Mouse (Mus musculus): ENCODE results near the gene Psmf1. TPM values are rescaled to one million over a fixed set of nuclear protein-coding genes. Genes with fewer than 3 reads are reported as not detected.

The Psmf1 gene
- 45.0 and 47.5 TPM in 2 replicates for polyA plus RNA-seq (2016; fragmentation: Nextera tagmentation; extraction: Ambion mirVana)

DNA sequence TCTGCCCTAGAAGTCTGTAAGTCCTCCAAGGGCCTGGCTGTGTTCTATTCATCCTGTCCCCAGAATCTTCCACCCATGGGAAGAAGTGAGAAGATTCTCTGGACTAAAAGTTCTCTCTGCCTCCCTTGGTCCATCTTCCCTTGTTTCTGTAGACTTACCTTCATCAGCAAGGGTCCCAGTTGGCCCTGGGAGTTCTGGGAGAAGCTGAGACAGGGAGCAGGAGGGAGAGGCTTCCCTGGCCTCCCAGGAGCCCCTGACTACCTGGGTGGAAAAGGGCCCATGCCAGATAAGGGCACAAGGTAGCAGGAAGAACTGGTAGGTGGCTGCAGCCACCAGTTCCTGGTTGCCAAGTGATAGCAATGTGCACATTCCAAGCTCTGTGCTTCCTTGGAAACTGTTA, at the start of gene Psmf1:
Gene Psmf1 (minus strand): TSS at position 342 of the 400 bp plus-strand sequence.
- no peak within 1 kb of the TSS for H3K4me3 ChIP-seq
- no peak within 1 kb of the TSS for H3K27ac ChIP-seq
- no peak within 1 kb of the TSS for H3K4me2 ChIP-seq (replicated peaks)
- H3K27me3 ChIP-seq = no peaks in the 10 kb centered on the region
- no peaks in the 10 kb centered on the region for H3K9me3 ChIP-seq
- ATAC-seq (ENCODE audit: insufficient number of reproducible peaks, insufficient read depth, low FRiP score, low TSS enrichment) = no peak
- H3K4me1 ChIP-seq = peaks cover 11% of the 10 kb centered on the region
- no peaks in the 10 kb centered on the region for H3K36me3 ChIP-seq
- H3K9ac ChIP-seq = no peak within 1 kb of the TSS

DNA sequence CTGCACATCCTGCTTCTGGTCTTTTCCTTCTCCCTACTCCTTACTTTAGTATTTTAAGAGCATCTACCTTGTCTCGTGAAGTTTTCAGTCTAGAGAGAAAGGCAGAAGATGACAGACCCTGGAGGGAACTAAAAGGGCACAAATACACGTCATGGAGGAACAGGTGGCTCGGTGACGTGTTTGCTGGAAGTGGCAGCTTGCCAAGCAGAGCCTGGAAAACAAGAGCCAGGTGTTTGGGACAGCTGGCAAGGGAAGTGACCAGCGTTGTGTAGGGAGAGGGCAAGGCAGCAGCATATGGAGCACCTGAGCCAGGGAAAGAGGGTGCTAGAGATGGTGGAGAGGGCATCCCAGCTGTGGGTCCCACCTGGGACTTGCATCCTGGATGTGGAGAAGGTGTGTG, 47.2 kb upstream of the Psmf1 start:
- Histone ChIP-seq H3K27ac (no peak overlapping the region), H3K9ac (no peak overlapping the region)
- 46% methylated on average over 5 of the region's 5 CpGs for WGBS

GRCm38 (mm10) chr2:151790169-151790568, 46.2 kb upstream of the Psmf1 start:
- Histone ChIP-seq H3K36me3 (no peaks in the 10 kb centered on the region), H3K27me3 (no peaks in the 10 kb centered on the region), H3K9me3 (no peaks in the 10 kb centered on the region), H3K4me3 (no peak overlapping the region), H3K27ac (no peak overlapping the region), H3K4me2 (replicated peaks) (no peak overlapping the region), H3K4me1 (peaks cover 5% of the 10 kb centered on the region; the same call in 1 of the 2 replicates), H3K9ac (no peak overlapping the region)
- ATAC-seq (ENCODE audit: insufficient number of reproducible peaks, insufficient read depth, low FRiP score, low TSS enrichment) = no peak
- WGBS = 26% methylated on average over 7 of the region's 7 CpGs

More for the DNA sequence above, 47.2 kb upstream of the Psmf1 start:
- H3K4me2 ChIP-seq (replicated peaks) = no peak overlapping the region
- H3K36me3 ChIP-seq = no peaks in the 10 kb centered on the region
- no peaks in the 10 kb centered on the region for H3K9me3 ChIP-seq
- no peak for ATAC-seq (ENCODE audit: insufficient number of reproducible peaks, insufficient read depth, low FRiP score, low TSS enrichment)
- peaks cover 5% of the 10 kb centered on the region; the same call in 1 of the 2 replicates for H3K4me1 ChIP-seq
- no peak overlapping the region for H3K4me3 ChIP-seq
- no peaks in the 10 kb centered on the region for H3K27me3 ChIP-seq

DNA sequence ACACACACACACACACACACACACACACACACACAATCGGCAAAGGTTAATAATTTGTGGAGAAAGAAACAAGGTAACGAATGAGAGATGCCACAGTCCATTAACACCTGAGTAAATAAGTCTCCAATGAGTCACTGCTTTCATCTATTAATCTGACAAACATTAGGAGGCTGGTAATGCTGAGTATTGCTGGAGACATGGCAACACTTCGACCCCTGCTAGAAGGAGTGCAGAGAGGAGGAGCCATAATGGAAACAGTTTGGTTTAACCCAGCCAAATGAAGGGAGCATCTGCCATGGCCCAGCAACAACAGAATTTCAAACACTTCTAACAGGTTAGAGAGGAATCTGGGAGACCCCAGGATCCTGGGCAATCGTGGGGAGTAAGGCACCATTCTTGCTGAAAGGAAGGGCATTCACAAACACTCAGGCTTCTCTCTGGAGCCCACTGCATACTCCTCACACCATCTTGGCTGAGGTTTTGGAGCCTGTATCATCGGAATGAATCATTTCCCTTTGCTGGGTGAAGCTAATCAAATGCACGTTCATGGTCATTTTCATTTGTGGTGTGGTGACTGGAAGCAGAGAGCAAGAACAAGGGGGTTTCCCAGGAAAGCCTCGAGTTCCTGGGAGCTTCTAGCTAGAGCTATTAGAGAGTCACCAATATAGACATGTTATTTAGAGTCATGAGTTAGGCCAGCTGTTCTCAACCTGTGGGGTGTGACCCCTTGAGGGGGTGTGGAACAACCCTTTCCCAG, 44.4 kb upstream of the Psmf1 start:
- peaks cover 5% of the 10 kb centered on the region; the same call in 1 of the 2 replicates for H3K4me1 ChIP-seq
- H3K27me3 ChIP-seq = no peaks in the 10 kb centered on the region
- 80% methylated on average over 7 of the region's 7 CpGs for WGBS
- no peak overlapping the region for H3K4me3 ChIP-seq
- no peak overlapping the region for H3K27ac ChIP-seq
- no peaks in the 10 kb centered on the region for H3K36me3 ChIP-seq
- H3K4me2 ChIP-seq (replicated peaks) = no peak overlapping the region
- no peak overlapping the region for H3K9ac ChIP-seq
- ATAC-seq (ENCODE audit: insufficient number of reproducible peaks, insufficient read depth, low FRiP score, low TSS enrichment) = no peak
- no peaks in the 10 kb centered on the region for H3K9me3 ChIP-seq

DNA sequence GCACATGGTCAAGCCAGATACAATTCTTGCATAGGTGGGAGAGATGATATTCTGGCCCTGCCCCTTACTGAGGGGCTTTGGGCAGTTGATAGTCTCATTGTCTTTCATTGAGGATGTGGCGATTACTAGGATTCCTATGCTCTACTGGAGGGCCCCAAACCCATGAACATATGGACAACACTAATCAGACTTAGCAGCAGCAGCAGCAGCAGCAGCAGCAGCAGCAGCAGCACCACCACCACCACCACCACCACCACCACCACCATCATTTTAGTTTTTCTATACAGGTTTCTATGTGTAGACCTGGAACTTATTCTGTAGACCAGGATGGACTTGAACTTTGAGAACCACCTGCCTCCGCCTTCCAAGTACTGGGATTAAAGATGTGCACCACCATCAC, 39.5 kb upstream of the Psmf1 start:
- no peak for ATAC-seq (ENCODE audit: insufficient number of reproducible peaks, insufficient read depth, low FRiP score, low TSS enrichment)
- no peaks in the 10 kb centered on the region for H3K9me3 ChIP-seq
- no peak overlapping the region for H3K9ac ChIP-seq
- no peaks in the 10 kb centered on the region for H3K4me1 ChIP-seq
- H3K27me3 ChIP-seq = no peaks in the 10 kb centered on the region
- H3K27ac ChIP-seq = no peak overlapping the region
- WGBS = 87% methylated on average over 2 of the region's 2 CpGs
- no peaks in the 10 kb centered on the region for H3K36me3 ChIP-seq
- no peak overlapping the region for H3K4me2 ChIP-seq (replicated peaks)
- H3K4me3 ChIP-seq = no peak overlapping the region

DNA sequence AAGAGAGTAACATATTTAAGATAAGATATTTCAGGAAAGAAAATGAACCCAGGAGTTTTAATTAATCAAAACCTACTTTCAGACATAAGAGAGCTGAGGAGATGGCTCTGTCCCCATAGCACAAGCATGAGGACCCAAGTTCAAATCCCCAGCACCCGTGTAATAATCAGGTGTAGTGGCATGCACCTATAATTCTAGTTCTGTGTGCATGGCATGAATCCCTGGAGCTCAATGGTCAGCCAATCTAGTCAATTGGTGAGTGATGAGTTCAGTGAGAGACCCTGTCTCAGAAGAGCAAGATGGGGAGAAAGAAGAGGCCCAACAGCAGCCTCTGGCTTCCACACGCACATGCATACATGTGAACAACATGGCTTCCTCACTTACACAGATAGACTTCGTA, 33.4 kb upstream of the Psmf1 start:
- Histone ChIP-seq H3K27me3 (0 out of 2 replicates have a peak, but pooled peaks cover 5% of the 10 kb centered on the region), H3K36me3 (no peaks in the 10 kb centered on the region), H3K27ac (no peak overlapping the region), H3K4me2 (replicated peaks) (no peak overlapping the region), H3K9ac (no peak overlapping the region), H3K4me3 (no peak overlapping the region), H3K9me3 (no peaks in the 10 kb centered on the region), H3K4me1 (peaks cover 6% of the 10 kb centered on the region; the same call in 1 of the 2 replicates)
- 88% methylated on average over 3 of the region's 3 CpGs for WGBS
- no peak for ATAC-seq (ENCODE audit: insufficient number of reproducible peaks, insufficient read depth, low FRiP score, low TSS enrichment)

DNA sequence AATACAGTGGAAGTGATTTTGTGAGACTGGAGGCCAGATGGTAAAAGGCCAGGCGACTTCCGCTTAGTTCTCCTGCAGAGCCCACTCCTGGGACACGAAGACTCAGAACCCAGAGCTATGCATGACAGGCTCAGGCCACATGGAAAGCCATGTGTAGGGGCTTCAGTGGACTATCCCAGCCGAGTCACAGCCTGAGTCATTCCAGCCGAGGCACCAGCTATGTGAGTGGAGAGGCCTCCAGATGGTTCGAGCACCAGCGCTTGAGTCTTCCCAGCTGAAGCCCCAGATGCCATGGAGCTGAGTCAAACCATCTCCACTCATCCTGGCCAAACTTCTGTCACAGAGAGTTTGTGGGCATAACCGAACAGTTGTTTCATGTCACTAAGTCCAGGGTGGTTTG, 29.5 kb upstream of the Psmf1 start:
- Histone ChIP-seq H3K27me3 (0 out of 2 replicates have a peak, but pooled peaks cover 5% of the 10 kb centered on the region), H3K36me3 (no peaks in the 10 kb centered on the region), H3K4me3 (no peak overlapping the region), H3K9ac (no peak overlapping the region), H3K4me2 (replicated peaks) (no peak overlapping the region), H3K27ac (no peak overlapping the region), H3K9me3 (no peaks in the 10 kb centered on the region), H3K4me1 (peaks cover 6% of the 10 kb centered on the region; the same call in 1 of the 2 replicates)
- WGBS = 84% methylated on average over 8 of the region's 8 CpGs
- no peak for ATAC-seq (ENCODE audit: insufficient number of reproducible peaks, insufficient read depth, low FRiP score, low TSS enrichment)

GRCm38 (mm10) chr2:151772169-151772568, 28.2 kb upstream of the Psmf1 start:
- Histone ChIP-seq H3K27ac (no peak overlapping the region), H3K27me3 (0 out of 2 replicates have a peak, but pooled peaks cover 5% of the 10 kb centered on the region), H3K4me2 (replicated peaks) (no peak overlapping the region), H3K4me1 (peaks cover 6% of the 10 kb centered on the region; the same call in 1 of the 2 replicates), H3K4me3 (no peak overlapping the region), H3K9ac (no peak overlapping the region), H3K9me3 (no peaks in the 10 kb centered on the region), H3K36me3 (no peaks in the 10 kb centered on the region)
- 84% methylated on average over 4 of the region's 4 CpGs for WGBS
- no peak for ATAC-seq (ENCODE audit: insufficient number of reproducible peaks, insufficient read depth, low FRiP score, low TSS enrichment)

DNA sequence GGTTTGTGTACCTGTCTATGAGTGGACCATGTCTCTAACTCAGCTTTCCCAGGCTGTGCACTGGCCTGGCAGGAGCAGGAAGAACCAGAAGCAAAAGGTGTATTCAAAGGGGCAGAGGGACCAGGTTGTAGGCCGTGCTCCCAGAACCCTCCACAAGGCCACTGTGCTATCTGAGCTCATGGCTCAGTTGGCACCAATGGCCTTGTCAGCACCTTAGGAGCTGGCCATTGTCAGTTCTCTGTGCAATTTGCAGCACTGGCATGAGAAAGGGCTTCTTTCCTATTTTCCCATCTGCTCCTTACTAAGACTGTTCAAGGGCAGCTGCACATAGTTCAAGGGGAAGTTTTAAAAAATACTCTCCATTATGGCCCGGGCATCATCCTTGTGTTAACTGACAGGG, 20.6 kb upstream of the Psmf1 start:
- H3K4me3 ChIP-seq = no peak overlapping the region
- peaks cover 4% of the 10 kb centered on the region; the same call in 1 of the 2 replicates for H3K27me3 ChIP-seq
- no peaks in the 10 kb centered on the region for H3K4me1 ChIP-seq
- no peak for ATAC-seq (ENCODE audit: insufficient number of reproducible peaks, insufficient read depth, low FRiP score, low TSS enrichment)
- 87% methylated on average over 2 of the region's 2 CpGs for WGBS
- no peak overlapping the region for H3K9ac ChIP-seq
- no peaks in the 10 kb centered on the region for H3K36me3 ChIP-seq
- no peak overlapping the region for H3K4me2 ChIP-seq (replicated peaks)
- H3K27ac ChIP-seq = no peak overlapping the region
- H3K9me3 ChIP-seq = no peaks in the 10 kb centered on the region

DNA sequence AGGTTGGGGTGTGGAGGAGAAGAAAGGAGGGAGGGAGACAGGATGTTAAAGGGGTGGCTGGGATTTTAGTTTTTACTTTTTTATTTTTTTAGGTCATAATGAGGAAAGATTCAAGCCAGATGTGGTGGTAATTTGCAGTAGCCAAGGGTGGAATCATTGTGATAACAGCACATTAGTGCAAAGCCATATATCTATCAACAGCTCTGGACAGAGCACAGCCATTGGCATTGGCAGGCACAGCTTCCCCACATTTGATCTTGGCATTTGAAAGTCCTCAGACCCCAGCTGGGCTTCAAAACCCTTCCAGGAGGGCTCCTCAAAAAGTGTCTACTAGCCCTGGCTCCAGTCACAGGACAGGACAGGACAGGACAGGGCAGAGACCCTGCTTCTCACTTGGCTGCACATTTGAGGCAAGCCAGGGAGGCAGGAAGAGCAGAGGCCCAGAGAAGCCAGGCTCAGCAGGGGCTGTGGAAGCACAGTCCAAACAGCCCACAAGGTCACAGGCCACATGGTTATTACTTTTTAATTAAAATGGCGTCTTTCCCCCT, 14.9 kb upstream of the Psmf1 start:
- no peak for ATAC-seq (ENCODE audit: insufficient number of reproducible peaks, insufficient read depth, low FRiP score, low TSS enrichment)
- 14% methylated on average over 1 of the region's 1 CpGs for WGBS
- no peaks in the 10 kb centered on the region for H3K27me3 ChIP-seq
- H3K9ac ChIP-seq = no peak overlapping the region
- H3K36me3 ChIP-seq = no peaks in the 10 kb centered on the region
- peaks cover 5% of the 10 kb centered on the region; the same call in 1 of the 2 replicates for H3K4me1 ChIP-seq
- no peak overlapping the region for H3K4me3 ChIP-seq
- H3K27ac ChIP-seq = no peak overlapping the region
- no peak overlapping the region for H3K4me2 ChIP-seq (replicated peaks)
- no peaks in the 10 kb centered on the region for H3K9me3 ChIP-seq

GRCm38 (mm10) chr2:151757451-151757850, 13.5 kb upstream of the Psmf1 start:
- Histone ChIP-seq H3K4me1 (peaks cover 5% of the 10 kb centered on the region; the same call in 1 of the 2 replicates), H3K36me3 (no peaks in the 10 kb centered on the region), H3K9ac (no peak overlapping the region), H3K27ac (no peak overlapping the region), H3K27me3 (no peaks in the 10 kb centered on the region), H3K9me3 (no peaks in the 10 kb centered on the region), H3K4me2 (replicated peaks) (no peak overlapping the region), H3K4me3 (no peak overlapping the region)
- WGBS = 43% methylated on average over 5 of the region's 5 CpGs
- ATAC-seq (ENCODE audit: insufficient number of reproducible peaks, insufficient read depth, low FRiP score, low TSS enrichment) = no peak
